Mouse (Mus musculus): ENCODE data around the gene Cyp26c1. TPM values are rescaled to one million over a fixed set of nuclear protein-coding genes. Genes with fewer than 3 reads are reported as not detected.

Gene Cyp26c1
- polyA plus RNA-seq (2012; fragmentation: generic; extraction: Trizol), result not detected

DNA sequence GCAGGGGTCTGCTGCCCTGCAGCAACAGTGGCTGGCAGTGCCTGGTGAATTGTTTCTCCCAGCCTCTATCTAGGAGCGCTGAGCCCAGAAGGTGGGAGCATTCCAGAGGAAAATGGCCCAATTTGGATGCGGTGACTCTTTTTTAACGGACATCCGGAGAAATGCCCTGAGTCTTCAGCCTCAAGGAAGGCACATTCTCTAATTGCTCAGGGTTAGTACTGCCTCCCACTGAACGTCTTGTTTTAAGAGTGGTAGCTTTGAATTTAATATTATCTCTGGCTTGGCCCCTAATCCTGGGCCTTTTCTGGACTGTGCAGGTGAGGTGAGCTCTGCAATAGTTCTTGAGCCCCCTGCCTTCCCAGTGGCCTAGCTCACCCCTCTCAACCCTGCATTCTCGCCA lies at the start of gene Cyp26c1:
Gene Cyp26c1 (plus strand): TSS at position 301 of the 400 bp plus-strand sequence.

DNA sequence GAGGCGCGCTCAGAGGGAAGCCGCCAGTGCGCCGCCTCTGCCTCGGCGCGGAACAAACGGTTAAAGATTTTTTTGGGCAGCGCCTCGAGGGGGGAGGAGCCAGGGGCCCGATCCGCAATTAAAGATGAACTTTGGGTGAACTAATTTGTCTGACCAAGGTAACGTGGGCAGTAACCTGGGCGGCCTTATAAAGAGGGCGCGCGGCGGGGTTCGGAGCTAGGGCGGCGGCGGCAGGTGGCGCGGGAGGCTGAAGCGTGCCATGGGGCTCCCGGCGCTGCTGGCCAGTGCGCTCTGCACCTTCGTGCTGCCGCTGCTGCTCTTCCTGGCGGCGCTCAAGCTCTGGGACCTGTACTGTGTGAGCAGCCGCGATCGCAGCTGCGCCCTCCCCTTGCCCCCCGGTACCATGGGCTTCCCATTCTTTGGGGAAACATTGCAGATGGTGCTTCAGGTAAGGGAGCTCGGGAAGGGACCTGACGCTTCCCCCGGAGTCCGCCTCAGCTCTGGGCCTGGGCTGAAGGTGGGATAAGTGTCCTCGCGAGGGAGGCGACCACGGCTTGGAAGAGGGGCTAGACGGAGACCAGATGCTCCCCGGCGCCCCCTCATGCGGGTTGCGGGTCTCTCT lies 12.4 kb downstream of the Cyp26c1 start, which contains the start of gene Cyp26a1:
Gene Cyp26a1 (plus strand): TSS at position 148 of the 622 bp plus-strand sequence.

Other genes with a start within 250 kb of the Cyp26c1 start
- under 1 TPM; 0.29 to 0.97 TPM for gene Exoc6, start 135.2 kb upstream of the Cyp26c1 start, polyA plus RNA-seq (2012; fragmentation: generic; extraction: Trizol)
- gene Cyp26a1, start 12.2 kb downstream of the Cyp26c1 start, polyA plus RNA-seq (2012; fragmentation: generic; extraction: Trizol), result under 1 TPM in 1 of 2 experiments, not detected in 1; 0.11 TPM